Mouse (Mus musculus) mouse trophoblast stem cell (cell line): ENCODE results near the gene Cntfr.
"Not testable (repeated sequence)": the region's sequence is repeated elsewhere in the genome, so short reads cannot be mapped to it uniquely, and the experiment has no call there.

Experiments used
- in situ Hi-C, 2 experiments: fragments of 300-500 bp; cut with MseI, MboI; formaldehyde crosslinking; loops; 2 replicates in 1 of 2; 3 replicates in 1 of 2; pipeline ENCODE4 v1.15.1; 2025

Gene Cntfr

DNA sequence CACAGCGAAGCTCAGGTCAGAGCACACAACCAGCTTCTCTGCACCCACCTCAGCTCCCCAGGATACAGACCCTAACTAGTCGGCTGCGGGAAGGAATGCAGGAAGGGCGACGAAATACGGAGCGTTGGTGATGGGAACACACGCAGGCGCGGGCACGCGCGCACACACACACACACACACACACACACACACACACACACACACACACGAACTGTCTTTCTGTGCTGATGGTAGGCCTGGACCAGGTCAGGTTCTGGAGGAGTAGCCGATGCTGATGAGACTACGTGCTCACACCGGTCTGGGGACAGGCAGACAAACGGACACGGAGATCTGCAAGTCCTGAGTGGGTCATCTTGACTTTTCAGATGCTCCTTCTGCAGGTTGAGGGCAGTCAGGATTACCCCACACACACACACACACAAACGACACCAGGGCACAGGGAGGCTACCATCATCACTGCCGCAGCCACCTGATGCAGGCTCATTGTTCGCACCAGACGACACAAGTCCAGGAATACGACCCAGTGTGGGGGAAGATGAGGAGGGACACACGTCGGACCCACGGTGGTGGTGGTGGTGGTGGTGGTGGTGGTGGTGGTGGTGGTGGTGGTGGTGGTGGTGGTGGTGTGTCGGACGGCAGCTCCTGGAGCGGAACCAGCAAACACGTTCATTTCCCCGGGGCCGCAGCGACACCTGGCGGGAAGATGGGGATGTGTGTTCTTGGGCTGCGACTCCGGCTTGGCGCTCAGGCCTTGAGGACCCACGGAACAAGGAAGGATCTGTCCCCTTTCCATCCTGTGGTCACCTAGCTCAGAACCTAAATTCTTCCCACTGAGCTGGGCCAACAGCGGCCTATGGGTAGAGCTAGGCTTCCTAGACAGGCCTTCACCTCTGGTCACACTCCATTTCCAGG, at the start of gene Cntfr:
TSS of gene Cntfr (minus strand) at position 160 of the 912 bp plus-strand sequence.
- in situ Hi-C loops: not testable (repeated sequence)

DNA sequence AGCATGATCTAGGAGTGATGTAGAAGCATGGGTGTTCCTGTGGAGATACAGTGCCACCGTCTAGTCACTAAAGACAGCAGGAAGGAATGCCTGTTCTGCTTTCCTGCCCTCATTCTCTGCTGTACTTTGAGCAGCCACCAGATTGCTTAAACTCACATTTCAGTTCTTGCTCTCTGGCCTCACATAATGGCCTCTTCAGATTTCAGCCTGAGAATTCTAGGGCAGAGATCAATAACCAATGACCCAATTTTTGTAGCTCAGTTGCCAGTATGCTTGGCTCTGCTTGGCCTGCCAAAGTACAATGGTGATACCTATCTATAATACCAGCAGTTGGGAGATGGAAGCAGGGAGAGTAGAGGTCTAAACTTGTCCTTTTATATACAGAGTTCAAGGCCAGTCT, 48.1 kb upstream of the Cntfr start:
- in situ Hi-C loops: no loop called here

- in situ Hi-C loops: no loop called here
These were observed 47.2 kb upstream of the Cntfr start for GRCm38 (mm10) chr4:41744131-41744530.

DNA sequence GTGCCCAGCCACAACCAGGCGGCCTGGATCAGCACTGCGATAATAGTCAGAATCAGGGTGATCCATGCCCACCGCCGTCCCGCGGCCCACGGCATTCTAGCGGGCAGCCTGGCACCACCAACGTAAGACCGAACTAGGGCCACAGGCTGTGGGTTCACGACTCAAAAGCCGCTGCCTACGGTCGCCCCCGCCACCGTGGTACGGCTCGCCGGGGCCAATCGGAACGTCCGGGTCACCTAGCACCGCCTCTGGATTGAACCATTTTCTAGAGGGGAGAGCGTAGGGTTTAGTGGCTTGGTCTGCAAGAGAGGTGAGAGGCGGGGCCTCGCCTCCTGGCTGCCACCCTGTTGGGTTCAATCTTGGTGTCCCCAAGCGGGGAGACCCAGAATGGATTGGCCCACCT, 44.3 kb upstream of the Cntfr start:
- in situ Hi-C loops: no loop called here

GRCm38 (mm10) chr4:41740380-41741157, 43.7 kb upstream of the Cntfr start:
- in situ Hi-C loops: no loop called here

- in situ Hi-C loops: no loop called here
These were observed 42.4 kb upstream of the Cntfr start for GRCm38 (mm10) chr4:41739260-41739659.

- in situ Hi-C loops: no loop called here
These were observed 41.3 kb upstream of the Cntfr start for GRCm38 (mm10) chr4:41738256-41738603.

DNA sequence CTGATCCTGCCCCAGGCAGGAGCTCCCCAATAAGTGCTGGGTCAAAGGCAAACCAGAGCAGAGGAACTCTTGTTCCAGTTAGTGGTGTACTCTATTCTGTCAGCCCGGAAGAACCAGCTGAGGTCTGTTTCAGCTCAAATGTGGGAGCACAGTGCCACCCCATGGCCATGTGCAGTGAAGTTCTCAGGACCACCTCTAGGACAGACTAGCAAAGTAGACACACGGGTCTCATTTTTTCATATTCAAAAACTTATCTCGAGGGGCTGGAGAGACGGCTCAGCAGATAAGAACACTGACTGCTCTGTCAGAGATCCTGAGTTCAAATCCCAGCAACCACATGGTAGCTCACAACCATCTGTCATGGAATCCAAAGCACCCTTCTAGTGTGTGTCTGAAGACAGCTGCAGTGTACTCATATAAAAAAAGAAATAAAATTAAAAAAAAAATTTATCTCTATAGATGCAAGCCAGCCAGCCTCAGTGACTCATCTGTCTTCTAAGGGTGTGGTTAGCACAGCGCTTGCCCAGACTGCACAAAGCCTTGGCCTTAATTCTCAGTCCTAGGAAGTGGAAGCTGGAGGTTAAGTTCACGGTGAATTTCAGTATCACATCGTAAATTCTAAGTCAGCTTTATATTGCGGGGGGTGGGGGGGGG, 40.8 kb upstream of the Cntfr start:
- in situ Hi-C loops: no loop called here

DNA sequence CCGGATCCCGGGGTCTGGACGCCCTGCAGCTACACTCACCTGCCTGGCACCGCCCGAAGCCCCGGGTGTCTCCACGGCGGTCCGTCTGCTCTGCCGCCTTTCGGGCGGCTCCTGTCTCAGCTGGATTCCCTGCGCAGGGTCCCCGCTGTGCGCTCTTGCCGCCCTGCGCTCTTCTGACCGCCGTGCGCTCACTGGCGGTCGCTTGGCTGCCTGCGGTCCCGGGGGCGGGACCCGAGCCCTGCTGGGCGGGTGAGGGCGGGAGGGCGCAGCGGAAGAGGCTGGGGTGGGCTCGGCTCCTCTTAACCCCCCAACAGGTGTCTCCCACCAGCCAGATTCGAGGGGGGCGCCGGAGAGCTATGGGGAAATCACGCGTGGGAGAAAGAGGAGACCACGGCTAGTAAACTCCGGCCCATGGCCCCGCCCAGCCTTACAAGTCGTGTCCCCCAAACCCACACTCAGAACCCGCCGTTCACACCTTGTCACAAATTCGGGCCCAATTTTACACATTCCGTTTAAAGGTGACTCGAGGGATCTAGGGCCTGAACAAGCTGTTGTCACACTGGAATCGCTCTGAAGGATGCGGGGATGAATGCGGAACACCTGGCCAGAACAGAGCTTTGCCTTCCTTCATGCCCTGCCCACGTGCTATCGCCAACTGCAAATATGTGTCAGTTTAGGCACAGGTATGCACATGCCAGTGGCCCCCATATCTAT, 34.3 kb upstream of the Cntfr start, which contains the start of gene Arid3c:
TSS of gene Arid3c (minus strand) at position 91 of the 714 bp plus-strand sequence.
- in situ Hi-C loops: no loop called here

- in situ Hi-C loops: no loop called here
These were observed 30.1 kb upstream of the Cntfr start for GRCm38 (mm10) chr4:41726826-41727621.

DNA sequence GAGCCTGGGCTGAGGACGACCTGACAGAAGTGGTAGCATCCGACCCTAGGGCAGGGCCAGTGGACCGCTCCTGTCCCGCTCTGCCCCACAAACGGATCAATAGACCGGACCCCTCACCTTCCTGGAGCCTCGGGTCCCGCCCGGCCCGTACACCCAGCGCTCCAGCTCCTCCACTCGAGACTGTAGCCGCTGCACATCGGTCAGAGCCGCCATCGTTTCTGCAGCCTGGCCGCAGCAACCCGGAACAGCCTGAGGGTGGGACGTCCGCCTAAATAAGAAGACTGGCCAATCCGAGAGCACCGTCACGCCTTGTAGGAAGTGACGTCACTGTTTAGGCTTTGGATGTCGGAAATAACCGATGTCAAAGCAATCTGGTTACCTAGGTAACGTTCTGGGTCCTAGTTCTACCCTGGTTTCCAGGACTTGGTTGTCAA, 26.0 kb upstream of the Cntfr start, which contains the start of gene Dctn3:
TSS of gene Dctn3 (minus strand) at position 253 of the 434 bp plus-strand sequence.
- in situ Hi-C loops: no loop called here

DNA sequence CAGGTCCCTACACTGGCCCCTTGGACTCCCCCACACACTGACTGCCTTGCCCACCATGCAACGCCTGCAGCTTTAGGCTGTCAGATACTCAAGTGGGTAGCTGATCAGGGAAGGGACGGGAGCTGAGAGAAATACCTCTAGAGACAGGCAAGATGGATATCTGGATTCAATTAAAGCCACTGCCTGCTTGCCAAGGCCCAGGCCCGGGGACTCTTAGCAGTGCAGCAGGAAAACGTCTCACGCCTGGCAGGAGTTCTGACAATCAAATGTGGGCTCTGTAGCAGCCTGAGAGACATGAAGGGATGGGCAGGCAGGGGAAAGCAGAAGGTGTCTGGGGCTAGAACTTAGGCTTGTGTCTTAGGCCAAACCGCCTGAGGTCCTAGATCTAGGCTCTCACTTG, 19.9 kb upstream of the Cntfr start:
- in situ Hi-C loops: no loop called here

DNA sequence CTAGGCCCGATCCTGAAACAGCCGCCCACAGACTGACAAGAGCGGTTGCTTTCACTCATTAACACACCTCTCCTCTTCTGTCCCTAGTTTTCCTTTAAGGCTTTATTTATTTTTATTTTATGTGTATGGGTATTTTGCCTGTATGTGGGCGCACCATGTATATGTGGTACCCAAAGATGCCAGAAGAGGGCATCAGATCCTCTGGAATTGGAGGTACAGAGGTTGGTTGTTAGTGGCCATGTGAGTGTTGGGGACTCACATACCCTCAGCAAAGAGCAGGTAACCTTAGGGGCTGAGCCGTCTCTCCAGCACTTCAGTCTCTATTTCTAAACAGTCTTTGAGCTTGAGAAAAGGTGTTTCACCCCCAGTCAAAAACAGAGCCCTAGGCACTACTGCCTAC, 18.7 kb upstream of the Cntfr start:
- in situ Hi-C loops: no loop called here

DNA sequence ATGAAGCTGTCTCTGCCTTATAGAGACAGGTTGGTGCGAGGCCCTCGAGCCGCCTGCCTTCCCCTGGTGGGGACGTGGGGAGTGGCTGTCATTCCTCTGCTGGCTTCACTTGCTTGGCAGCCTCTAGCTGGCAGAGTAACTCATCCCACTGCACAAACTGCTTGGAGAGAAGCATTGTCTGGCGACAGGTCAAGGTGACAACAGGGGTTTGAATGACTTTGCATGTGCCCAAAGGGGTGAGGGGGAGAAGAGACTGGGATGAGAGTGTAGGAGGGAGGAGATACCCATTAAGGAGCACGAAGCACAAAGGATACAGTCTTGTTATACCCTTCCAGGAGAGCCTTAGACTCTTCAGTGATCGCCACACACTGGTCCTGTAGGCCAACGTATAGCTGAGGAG, 18.2 kb upstream of the Cntfr start:
- in situ Hi-C loops: no loop called here

DNA sequence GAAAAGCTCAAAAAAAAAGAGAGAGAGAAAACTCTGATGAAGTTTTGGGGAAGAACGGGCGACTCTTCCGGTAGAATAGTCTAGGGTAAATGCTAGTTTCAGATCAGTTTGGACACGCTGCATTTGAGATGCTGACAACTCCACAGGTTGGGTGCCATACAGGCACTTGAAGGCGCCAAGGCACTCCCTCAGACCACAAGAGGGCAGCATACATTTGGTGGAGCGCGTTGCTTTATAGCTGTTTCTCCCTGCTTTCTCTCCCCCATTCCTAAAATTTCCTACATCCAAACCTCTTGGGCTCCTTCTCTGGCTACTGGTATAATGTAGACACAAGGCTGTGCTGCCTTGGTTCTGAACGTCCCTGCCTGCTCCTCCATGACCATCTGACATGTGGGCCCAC, 17.4 kb upstream of the Cntfr start:
- in situ Hi-C loops: no loop called here

DNA sequence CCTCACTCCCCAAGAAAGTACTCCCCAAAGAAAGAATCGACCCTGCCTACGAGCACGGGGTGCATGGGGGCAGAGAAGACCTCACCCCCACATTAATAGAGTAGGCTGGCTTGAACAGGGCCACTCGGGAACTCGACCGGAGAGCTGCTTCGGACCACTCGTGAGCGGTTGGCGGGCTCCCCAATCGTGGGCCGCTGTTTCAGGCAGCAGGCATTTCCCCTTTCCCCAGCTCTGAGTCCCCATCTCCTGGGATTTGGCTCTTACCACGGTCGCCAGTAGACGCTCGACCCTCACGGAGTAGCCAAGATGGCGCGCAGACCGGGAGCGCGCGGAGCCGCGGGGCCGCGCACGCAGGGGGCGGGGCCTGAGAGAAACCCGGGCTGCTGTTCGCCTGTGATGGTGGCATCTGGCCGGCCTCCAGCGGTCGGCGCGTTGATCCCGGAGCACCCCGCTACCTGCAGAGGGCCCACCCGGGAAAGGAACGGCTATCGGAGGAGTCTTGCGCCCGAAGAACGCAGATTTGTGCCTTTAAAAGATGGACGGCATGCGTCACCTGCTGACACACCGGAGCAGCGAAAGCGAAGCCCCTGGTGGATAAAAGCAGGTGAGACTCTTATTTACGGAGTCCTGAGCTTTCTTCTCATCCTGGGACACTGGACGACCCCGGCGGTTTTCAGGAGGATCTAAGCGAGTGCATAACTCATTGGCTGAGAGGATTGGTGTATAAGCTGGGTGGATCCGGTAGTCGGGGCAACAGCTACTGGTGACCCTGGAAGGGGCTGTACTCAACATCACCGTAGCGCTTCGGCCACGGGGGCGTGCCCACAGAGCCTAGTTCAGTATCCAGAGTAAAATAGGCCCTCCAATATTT, 16.5 kb upstream of the Cntfr start, which contains the start of gene Rpp25l:
TSS of gene Rpp25l (minus strand) at position 338 of the 871 bp plus-strand sequence.
- in situ Hi-C loops: no loop called here

GRCm38 (mm10) chr4:41712421-41713196, 15.7 kb upstream of the Cntfr start:
- in situ Hi-C loops: no loop called here

- in situ Hi-C loops: no loop called here
These were observed 15.0 kb upstream of the Cntfr start for GRCm38 (mm10) chr4:41711705-41712375.
